ENCODE assay signal across 23 mouse cellular contexts in genomic region chr2:21222453-21223384, GRCm38 (mm10). TPM values are rescaled to one million over a fixed set of nuclear protein-coding genes. Genes with fewer than 3 reads are reported as not detected.
DNase-seq lines count a peak whose midpoint lies in the region; ATAC-seq and TF ChIP-seq lines count a peak whose summit lies in the region.
"Had no signal": no experiment of that assay in that cellular context is flagged by ENCODE, and none has a peak within 500 bp of the region (broad histone marks: within the 10 kb centered on the region; RNA-seq: fewer than 3 reads in every experiment).

No protein-coding gene starts in this region.

- H3K9me3 ChIP-seq in lung, postnatal 0 days (ENCODE audit: low read length): no peaks in the 10 kb centered on the region
- H3K9me3 ChIP-seq: hindbrain, embryonic 15.5 days; liver, embryonic 13.5 days; stomach, embryonic 15.5 days had no signal

- no peaks in the 10 kb centered on the region for H3K4me1 ChIP-seq in lung, postnatal 0 days (ENCODE audit: insufficient read depth, low read depth, low read length)
- no peaks in the 10 kb centered on the region for H3K4me1 ChIP-seq in lung, adult 2 months (ENCODE audit: control insufficient read depth, insufficient read depth, low read length)
- H3K4me1 ChIP-seq: hindbrain, embryonic 15.5 days; liver, embryonic 13.5 days; stomach, embryonic 15.5 days had no signal

- H3K4me3 ChIP-seq in lung, postnatal 0 days (ENCODE audit: low read depth, low read length): no peak overlapping the region
- H3K4me3 ChIP-seq in lung, adult 2 months (replicated peaks; ENCODE audit: extremely low read depth, low read depth, low read length): no peak overlapping the region
- H3K4me3 ChIP-seq: hindbrain, embryonic 15.5 days; liver, embryonic 13.5 days; stomach, embryonic 15.5 days had no signal

- no peaks in the 10 kb centered on the region for H3K27me3 ChIP-seq in lung, postnatal 0 days (replicated peaks; ENCODE audit: insufficient read depth, low read length)
- H3K27me3 ChIP-seq: hindbrain, embryonic 15.5 days; liver, embryonic 13.5 days; Patski; stomach, embryonic 15.5 days had no signal

- peak; percentile 83 to 88 for ATAC-seq in hematopoietic stem cell, adult 5-6 weeks (replicated peaks in 1 of 2; ENCODE audit: insufficient read depth in 1 of 2, low FRiP score in 2 of 2, low TSS enrichment in 1 of 2, low read depth in 1 of 2, poor library complexity in 2 of 2, severe bottlenecking in 2 of 2)
- no peak for ATAC-seq in lung, postnatal 0 days
- ATAC-seq: forebrain, embryonic 16.5 days; Patski had no signal

- H3K9ac ChIP-seq in lung, postnatal 0 days (replicated peaks; ENCODE audit: low read depth): no peak overlapping the region
- H3K9ac ChIP-seq: hindbrain, embryonic 15.5 days; liver, embryonic 13.5 days; stomach, embryonic 15.5 days had no signal

- DNase-seq in thymus, postnatal 0 days (ENCODE audit: low spot score): peak; percentile 62
- DNase-seq in thymus, adult 18-20 months: no peak
- DNase-seq in naive thymus-derived CD4-positive, alpha-beta T cell, adult 2 months (ENCODE audit: low read depth): peak; percentile 72
- no peak for DNase-seq in lung, postnatal 14 days
- DNase-seq in lung, postnatal 0 days (ENCODE audit: low spot score): no peak
- DNase-seq in lung, adult 2 months: no peak
- DNase-seq: adrenal gland, postnatal 14 days; B cell, adult 2 months; cerebellum, adult 9-11 months; heart, postnatal 10 days; kidney, adult 8-10 months; kidney, postnatal 25 days; layer of hippocampus, adult 9-11 months; liver, embryonic 13.5 days; midbrain, embryonic 14.5 days had no signal

- TF ChIP-seq EP300 in lung, postnatal 0 days (IDR thresholded peaks at IDR 0.05): no peak

- TF ChIP-seq POLR2A in lung, adult 2 months (IDR thresholded peaks at IDR 0.05; ENCODE audit: borderline replicate concordance, extremely low read depth, low read depth, low read length): no peak

- no peak for TF ChIP-seq CTCF in lung, postnatal 0 days (IDR thresholded peaks at IDR 0.05)
- no peak for TF ChIP-seq CTCF in lung, adult 2 months (IDR thresholded peaks at IDR 0.05; ENCODE audit: insufficient read depth, low read length)

- no peaks in the 10 kb centered on the region for H3K36me3 ChIP-seq in lung, postnatal 0 days (ENCODE audit: insufficient read depth, low read length)
- H3K36me3 ChIP-seq: hindbrain, embryonic 15.5 days; liver, embryonic 13.5 days; stomach, embryonic 15.5 days had no signal

- H3K27ac ChIP-seq in lung, postnatal 0 days (ENCODE audit: low read length): no peak overlapping the region
- H3K27ac ChIP-seq: hindbrain, embryonic 15.5 days; liver, embryonic 13.5 days; stomach, embryonic 15.5 days had no signal

- no peak overlapping the region for H3K4me2 ChIP-seq in lung, postnatal 0 days (replicated peaks; ENCODE audit: low read depth, low read length)
- H3K4me2 ChIP-seq: heart, embryonic 11.5 days; hindbrain, embryonic 15.5 days; liver, embryonic 13.5 days; stomach, embryonic 15.5 days had no signal

- 87% methylated on average over 9 of the region's 9 CpGs for WGBS in lung, postnatal 0 days
- 89% methylated on average over 9 of the region's 9 CpGs for WGBS in lung, adult 2 months

RNA-seq across cellular contexts. Expression of gene Thnsl1, which starts 17.2 kb away (rescaled TPM):
- 5.0 and 6.2 TPM in 2 replicates for polyA plus RNA-seq in thymus, postnatal 0 days (2015; fragmentation: Nextera tagmentation; extraction: Ambion mirVana)
- total RNA-seq in hematopoietic stem cell, adult 5-6 weeks (2017): 10.1 and 12.6 TPM in 2 replicates
- polyA plus RNA-seq in lung, postnatal 0 days (2015; fragmentation: Nextera tagmentation; extraction: Ambion mirVana): 3.8 and 5.7 TPM in 2 replicates
- 2.9 and 4.4 TPM in 2 replicates for polyA plus RNA-seq in lung, adult 2 months (2012; rRNA removed)

RNA-seq across cellular contexts. Expression of gene Enkur, which starts 17.6 kb away (rescaled TPM):
- 1.2 and 1.6 TPM in 2 replicates for polyA plus RNA-seq in thymus, postnatal 0 days (2015; fragmentation: Nextera tagmentation; extraction: Ambion mirVana)
- 5.4 and 7.9 TPM in 2 replicates for total RNA-seq in hematopoietic stem cell, adult 5-6 weeks (2017)
- 10.2 and 12.5 TPM in 2 replicates for polyA plus RNA-seq in lung, postnatal 0 days (2015; fragmentation: Nextera tagmentation; extraction: Ambion mirVana)
- 0.57 and 1.5 TPM in 2 replicates for polyA plus RNA-seq in lung, adult 2 months (2012; rRNA removed)
- total RNA-seq: megakaryocyte, adult 5-6 weeks had no signal
- polyA plus RNA-seq: limb, embryonic 11.5 days; liver, embryonic 13.5 days had no signal

Comparison
In these comparisons a context has a peak if more than half of its experiments do, and no peak if none do; other contexts are left out.
1. DNase-seq: peak in thymus, postnatal 0 days (single experiment) and naive thymus-derived CD4-positive, alpha-beta T cell, adult 2 months (single experiment); none in thymus, adult 18-20 months (0 of 2), lung, postnatal 14 days (single experiment), lung, postnatal 0 days (single experiment) and lung, adult 2 months (single experiment).